Mouse (Mus musculus): ENCODE results near the gene Pde6h.

DNA sequence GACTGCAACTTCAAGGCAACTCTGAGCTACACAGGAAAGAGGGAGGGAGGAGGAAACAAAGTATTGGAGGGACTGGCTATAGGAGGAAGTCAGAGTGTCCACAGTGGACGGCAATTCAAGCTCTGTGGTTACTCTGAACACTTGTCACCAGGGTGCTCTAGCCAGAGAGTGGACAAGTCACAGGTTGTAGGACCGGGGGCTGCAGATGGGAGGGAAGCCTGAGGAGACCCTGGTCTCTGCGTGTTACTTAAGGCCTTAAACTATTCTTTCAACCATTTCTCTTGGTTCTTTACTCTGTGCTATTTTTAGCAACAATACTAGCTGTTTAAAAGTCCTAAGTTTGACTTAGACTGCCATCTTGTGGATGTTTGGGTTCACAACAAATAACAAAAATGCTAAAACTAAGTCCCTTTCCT is 56.7 kb downstream of the Pde6h start:
- TF ChIP-seq POLR2AphosphoS2 (IDR thresholded peaks at IDR 0.05; ENCODE audit: insufficient read length, low read depth) (no peak), POLR2A (IDR thresholded peaks at IDR 0.05; ENCODE audit: insufficient read length, low read depth) (no peak), MAX (IDR thresholded peaks at IDR 0.05; ENCODE audit: low read depth) (no peak), MYOG (IDR thresholded peaks at IDR 0.05; ENCODE audit: control insufficient read depth in 1 of 3, insufficient read depth in 1 of 3, insufficient read length in 2 of 3, low read depth in 2 of 3) (no peak), USF1 (IDR thresholded peaks at IDR 0.05; ENCODE audit: low read depth) (no peak), TCF12 (IDR thresholded peaks at IDR 0.05; ENCODE audit: insufficient read depth, poor library complexity, severe bottlenecking) (no peak), E2F4 (IDR thresholded peaks at IDR 0.05; ENCODE audit: insufficient read depth) (no peak)
